Mouse (Mus musculus): Measurements from ENCODE around the gene Ccl21a. TPM values are rescaled to one million over a fixed set of nuclear protein-coding genes. Genes with fewer than 3 reads are reported as not detected.

Gene Ccl21a
- polyA plus RNA-seq (2012; rRNA removed; ENCODE audit: low replicate concordance): 20.1 and 187 TPM in 2 replicates

DNA sequence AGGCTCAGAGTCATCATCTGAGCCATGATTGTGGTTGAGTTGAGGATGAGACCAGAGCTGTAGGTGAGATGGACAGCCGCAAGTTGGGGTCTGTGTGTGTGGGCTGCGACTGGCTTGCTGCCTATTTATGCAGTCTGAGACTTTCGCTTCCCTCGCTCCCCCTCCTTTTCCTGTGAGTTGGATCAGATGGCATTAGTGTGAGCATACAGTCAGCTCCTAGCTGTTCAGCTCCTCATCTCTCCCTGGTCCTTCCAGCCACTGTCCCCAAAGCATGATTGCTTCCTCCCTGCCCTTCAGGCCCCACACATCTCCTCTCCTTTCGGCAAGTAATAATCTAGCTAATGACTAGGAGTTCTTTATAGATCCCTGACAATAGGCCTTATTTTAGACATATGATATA lies at the start of gene Ccl21a:
TSS of gene Ccl21a (minus strand) at position 101 of the 400 bp plus-strand sequence.

DNA sequence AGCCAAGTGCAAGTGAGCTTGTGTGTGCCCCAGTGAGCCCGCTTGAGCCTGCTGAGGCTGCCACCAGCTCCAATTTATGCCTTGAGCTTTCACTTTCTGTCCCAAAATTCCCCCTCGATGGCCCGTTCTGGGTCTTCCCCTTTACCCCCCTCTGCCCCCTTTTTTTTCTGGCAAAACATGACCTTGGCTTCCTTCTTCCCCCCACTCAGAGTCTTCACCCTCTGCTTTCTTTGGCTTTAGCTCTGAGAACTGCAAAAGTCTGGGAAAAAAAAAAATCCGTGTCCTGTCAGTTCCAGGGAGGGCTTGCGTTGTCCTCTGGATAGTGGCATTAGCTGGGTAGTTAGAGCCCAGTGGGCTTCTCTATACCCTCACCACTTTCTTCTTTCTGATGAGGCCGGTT lies 17.3 kb downstream of the Ccl21a start, which contains the start of gene Ccl19:
TSS of gene Ccl19 (minus strand) at position 101 of the 400 bp plus-strand sequence.

DNA sequence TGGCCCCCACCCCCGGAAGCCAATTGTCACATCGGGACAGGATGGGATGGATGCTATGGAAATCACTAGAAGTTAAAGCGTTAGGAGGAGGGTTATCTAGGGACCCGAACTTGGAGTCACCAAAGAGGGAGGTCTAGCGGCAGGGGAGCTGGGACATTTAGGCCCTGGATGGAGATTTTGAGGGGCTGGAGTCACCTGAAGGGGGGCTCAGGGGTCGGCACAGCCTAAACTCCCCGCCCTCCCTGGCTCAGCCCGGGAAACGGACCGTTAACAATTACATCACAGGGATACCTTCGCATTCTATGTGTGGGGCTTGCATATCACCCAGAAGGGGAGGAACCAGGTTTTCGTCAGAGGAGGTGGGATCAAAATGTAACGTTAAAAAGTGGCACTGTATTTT lies 38.5 kb downstream of the Ccl21a start, which contains the start of gene 4930578G10Rik:
TSS of gene 4930578G10Rik (plus strand) at position 301 of the 400 bp plus-strand sequence.

Other genes with a start within 250 kb of the Ccl21a start
- gene Fam205a2, start 245.8 kb downstream of the Ccl21a start, polyA plus RNA-seq (2012; rRNA removed; ENCODE audit: low replicate concordance): 0.17 and 0.39 TPM in 2 replicates
- 1.6 TPM in 1 of 2 replicates, not detected in the other for gene Gm10591, start 161.8 kb downstream of the Ccl21a start, polyA plus RNA-seq (2012; rRNA removed; ENCODE audit: low replicate concordance)
- gene Gm2564, start 144.3 kb downstream of the Ccl21a start, polyA plus RNA-seq (2012; rRNA removed; ENCODE audit: low replicate concordance): 1.3 and 1.9 TPM in 2 replicates
- gene Ccl27b, start 118.7 kb downstream of the Ccl21a start, polyA plus RNA-seq (2012; rRNA removed; ENCODE audit: low replicate concordance): not detected in 2 replicates
- gene Il11ra2, start 112.1 kb downstream of the Ccl21a start, polyA plus RNA-seq (2012; rRNA removed; ENCODE audit: low replicate concordance): 0.24 and 0.41 TPM in 2 replicates
- gene 4930578G10Rik, start 38.4 kb downstream of the Ccl21a start, polyA plus RNA-seq (2012; rRNA removed; ENCODE audit: low replicate concordance): not detected in 2 replicates
- gene Ccl19, start 17.4 kb downstream of the Ccl21a start, polyA plus RNA-seq (2012; rRNA removed; ENCODE audit: low replicate concordance): 2.1 and 5.2 TPM in 2 replicates
- not detected in 2 replicates for gene Fam205a1, start 79.9 kb upstream of the Ccl21a start, polyA plus RNA-seq (2012; rRNA removed; ENCODE audit: low replicate concordance)
- gene Gm12394, start 82.8 kb upstream of the Ccl21a start, polyA plus RNA-seq (2012; rRNA removed; ENCODE audit: low replicate concordance): not detected in 2 replicates
- not detected in 2 replicates for gene Fam205c, start 100.2 kb upstream of the Ccl21a start, polyA plus RNA-seq (2012; rRNA removed; ENCODE audit: low replicate concordance)
- gene Phf24, start 142.7 kb upstream of the Ccl21a start, polyA plus RNA-seq (2012; rRNA removed; ENCODE audit: low replicate concordance): 0.39 and 1.5 TPM in 2 replicates
- 9.8 and 24.7 TPM in 2 replicates for gene Dnajb5, start 175.8 kb upstream of the Ccl21a start, polyA plus RNA-seq (2012; rRNA removed; ENCODE audit: low replicate concordance)
- 0.11 TPM in 1 of 2 replicates, not detected in the other for gene 1700022I11Rik, start 195.6 kb upstream of the Ccl21a start, polyA plus RNA-seq (2012; rRNA removed; ENCODE audit: low replicate concordance)
- gene Vcp, start 226.5 kb upstream of the Ccl21a start, polyA plus RNA-seq (2012; rRNA removed; ENCODE audit: low replicate concordance): 124 and 148 TPM in 2 replicates
- 12.9 and 16.2 TPM in 2 replicates for gene Fancg, start 236.5 kb upstream of the Ccl21a start, polyA plus RNA-seq (2012; rRNA removed; ENCODE audit: low replicate concordance)